Mouse (Mus musculus) MEL (cell line): ENCODE results near the gene AK157302. TPM values are rescaled to one million over a fixed set of nuclear protein-coding genes. Genes with fewer than 3 reads are reported as not detected.

ENCODE experiments used
- DNase-seq: peaks from one replicate; pipeline ENCODE4 v3.0.0; 2011; ENCODE audit warnings: low read depth, low spot score
- H3K27ac ChIP-seq: 2 replicates; pipeline ENCODE4 v1.5.1; 2012; ENCODE audit warnings: low read depth, mild to moderate bottlenecking, control low read depth, low read length, moderate library complexity; ENCODE audit not compliant: control insufficient read depth
- H3K27me3 ChIP-seq, 2 experiments: fragments of 150-350 bp in 1 of 2; sonication (generic) in 1 of 2; 2 replicates each; pipeline ENCODE4 v1.6.1; 2012; ENCODE audit warnings: low read length in 2 of 2, mild to moderate bottlenecking in 2 of 2, improper control_type of control experiment in 1 of 2, moderate library complexity in 1 of 2; ENCODE audit not compliant: insufficient read depth in 2 of 2, control insufficient read depth in 1 of 2
- H3K36me3 ChIP-seq, 2 experiments: 2 replicates each; pipeline ENCODE4 v1.6.1; 2012 to 2014; ENCODE audit warnings: low read length in 2 of 2, improper control_type of control experiment in 1 of 2, inconsistent platforms in 1 of 2, mild to moderate bottlenecking in 1 of 2; ENCODE audit not compliant: insufficient read depth in 2 of 2, control insufficient read depth in 1 of 2
- H3K4me1 ChIP-seq, 2 experiments: fragments of 150-350 bp in 1 of 2; sonication (generic) in 1 of 2; 2 replicates each; pipeline ENCODE4 v1.6.1; 2012; ENCODE audit warnings: low read length in 2 of 2, improper control_type of control experiment in 1 of 2, mild to moderate bottlenecking in 1 of 2; ENCODE audit not compliant: insufficient read depth in 2 of 2, control insufficient read depth in 1 of 2
- H3K4me3 ChIP-seq, 2 experiments: fragments of 150-350 bp in 1 of 2; sonication (generic) in 1 of 2; 2 replicates each; pipeline ENCODE4 v1.5.1; 2012; ENCODE audit warnings: low read depth in 2 of 2, low read length in 2 of 2, mild to moderate bottlenecking in 2 of 2, moderate library complexity in 2 of 2, control low read depth in 1 of 2, improper control_type of control experiment in 1 of 2; ENCODE audit not compliant: control insufficient read depth in 1 of 2, insufficient read depth in 1 of 2
- H3K79me2 ChIP-seq: 2 replicates; pipeline ENCODE4 v1.6.1; 2012; ENCODE audit warnings: mild to moderate bottlenecking, low read length, moderate library complexity; ENCODE audit not compliant: control insufficient read depth, poor library complexity, insufficient read depth
- H3K9ac ChIP-seq: 2 replicates; pipeline ENCODE4 v1.6.1; 2012; ENCODE audit warnings: low read depth, mild to moderate bottlenecking, control low read depth, low read length, moderate library complexity; ENCODE audit not compliant: control insufficient read depth, poor library complexity, severe bottlenecking
- H3K9me3 ChIP-seq: fragments of 150-350 bp; sonication (generic); replicated peaks from 2 replicates; pipeline ENCODE4 v1.6.1; 2012; ENCODE audit warnings: mild to moderate bottlenecking, low read length, improper control_type of control experiment, moderate library complexity; ENCODE audit not compliant: insufficient read depth
- BHLHE40 ChIP-seq: IDR thresholded peaks from 2 replicates; pipeline ENCODE4 v1.6.1; 2012; ENCODE audit warnings: low read depth, mild to moderate bottlenecking, inconsistent platforms, low read length, improper control_type of control experiment, borderline replicate concordance
- CHD1 ChIP-seq: IDR thresholded peaks from 2 replicates; pipeline ENCODE4 v1.6.1; 2012; ENCODE audit warnings: low read depth, mild to moderate bottlenecking, inconsistent platforms, low read length, improper control_type of control experiment
- CTCF ChIP-seq, 3 experiments: IDR thresholded peaks in 2 of 3; conservative IDR thresholded peaks in 1 of 3; 2 replicates each; pipeline ENCODE4 v1.5.1; 2011 to 2012; ENCODE audit warnings: low read length in 3 of 3, low read depth in 2 of 3, mild to moderate bottlenecking in 2 of 3, improper control_type of control experiment in 1 of 3, inconsistent platforms in 1 of 3, mixed read lengths in 1 of 3, moderate library complexity in 1 of 3; ENCODE audit not compliant: control insufficient read depth in 1 of 3, insufficient read depth in 1 of 3, poor library complexity in 1 of 3, severe bottlenecking in 1 of 3
- ELF1 ChIP-seq: IDR thresholded peaks from 2 replicates; pipeline ENCODE4 v1.6.1; 2014; ENCODE audit warnings: low read depth, mild to moderate bottlenecking, inconsistent platforms, low read length, improper control_type of control experiment, moderate library complexity
- ETS1 ChIP-seq: IDR thresholded peaks from 2 replicates; pipeline ENCODE4 v1.6.1; 2012; ENCODE audit warnings: low read depth, mild to moderate bottlenecking, inconsistent platforms, low read length, improper control_type of control experiment, moderate library complexity
- GATA1 ChIP-seq: IDR thresholded peaks from 2 replicates; pipeline ENCODE4 v1.6.1; 2011; ENCODE audit warnings: low read depth, low read length, improper control_type of control experiment
- JUND ChIP-seq: IDR thresholded peaks from 2 replicates; pipeline ENCODE4 v1.6.1; 2011; ENCODE audit warnings: low read depth, mild to moderate bottlenecking, improper control_type of control experiment, low read length
- MAFK ChIP-seq: IDR thresholded peaks from 2 replicates; pipeline ENCODE4 v1.6.1; 2011; ENCODE audit warnings: low read depth, mild to moderate bottlenecking, low read length, improper control_type of control experiment, borderline replicate concordance
- MXI1 ChIP-seq: IDR thresholded peaks from 2 replicates; pipeline ENCODE4 v1.6.1; 2011; ENCODE audit warnings: mild to moderate bottlenecking, low read depth, low read length, improper control_type of control experiment
- NELFE ChIP-seq: IDR thresholded peaks from 2 replicates; pipeline ENCODE4 v1.6.1; 2011; ENCODE audit warnings: low read depth, low read length, improper control_type of control experiment
- RAD21 ChIP-seq: IDR thresholded peaks from 2 replicates; pipeline ENCODE4 v1.6.1; 2011; ENCODE audit warnings: mild to moderate bottlenecking, low read depth, low read length, improper control_type of control experiment
- RCOR1 ChIP-seq: IDR thresholded peaks from 2 replicates; pipeline ENCODE4 v1.6.1; 2012; ENCODE audit warnings: low read depth, mild to moderate bottlenecking, inconsistent platforms, low read length, improper control_type of control experiment
- TCF12 ChIP-seq: IDR thresholded peaks from 2 replicates; pipeline ENCODE4 v1.6.1; 2014; ENCODE audit warnings: low read depth, mild to moderate bottlenecking, inconsistent platforms, low read length, improper control_type of control experiment, moderate library complexity
- USF1 ChIP-seq: IDR thresholded peaks from 2 replicates; pipeline ENCODE4 v1.6.1; 2014; ENCODE audit warnings: low read depth, mild to moderate bottlenecking, inconsistent platforms, low read length, improper control_type of control experiment, moderate library complexity
- USF2 ChIP-seq, 2 experiments: IDR thresholded peaks; 2 replicates each; pipeline ENCODE4 v1.6.1; 2011 to 2012; ENCODE audit warnings: improper control_type of control experiment in 2 of 2, low read length in 2 of 2, borderline replicate concordance in 1 of 2, inconsistent platforms in 1 of 2, low read depth in 1 of 2, mild to moderate bottlenecking in 1 of 2; ENCODE audit not compliant: insufficient read depth in 1 of 2
- ZC3H11A ChIP-seq: IDR thresholded peaks from 2 replicates; pipeline ENCODE4 v1.6.1; 2012; ENCODE audit warnings: low read depth, mild to moderate bottlenecking, inconsistent platforms, low read length, improper control_type of control experiment
- ZKSCAN1 ChIP-seq: IDR thresholded peaks from 2 replicates; pipeline ENCODE4 v1.6.1; 2012; ENCODE audit warnings: low read depth, mild to moderate bottlenecking, inconsistent platforms, low read length, improper control_type of control experiment, moderate library complexity
- ZNF384 ChIP-seq: IDR thresholded peaks from 2 replicates; pipeline ENCODE4 v1.6.1; 2012; ENCODE audit warnings: low read depth, mild to moderate bottlenecking, inconsistent platforms, low read length, improper control_type of control experiment
- polyA plus RNA-seq, 2 experiments: library from polyadenylated mRNA; stranded (reverse) in 1 of 2; unstranded in 1 of 2; fragments of >175 nt in 1 of 2; fragments of >200 nt in 1 of 2; gene quantifications; 2 replicates each; pipeline versions ENCODE4 v1.2.1 to v1.2.4; 2012; ENCODE audit warnings: low replicate concordance in 2 of 2, low read depth in 1 of 2; ENCODE audit not compliant: insufficient read length in 2 of 2, insufficient read depth in 1 of 2, missing spikeins in 1 of 2
- total RNA-seq: library from RNA; depleted of rRNA; stranded (reverse); fragments of 300-350 nt; gene quantifications from 2 replicates; pipeline ENCODE4 v1.2.3, GENCODE M21; 2012; rRNA removed

The AK157302 gene
- 0.50 TPM in 1 of 2 replicates, not detected in the other for total RNA-seq
- polyA plus RNA-seq = under 1 TPM in 1 of 2 experiments, not detected in 1; 0.10 TPM

DNA sequence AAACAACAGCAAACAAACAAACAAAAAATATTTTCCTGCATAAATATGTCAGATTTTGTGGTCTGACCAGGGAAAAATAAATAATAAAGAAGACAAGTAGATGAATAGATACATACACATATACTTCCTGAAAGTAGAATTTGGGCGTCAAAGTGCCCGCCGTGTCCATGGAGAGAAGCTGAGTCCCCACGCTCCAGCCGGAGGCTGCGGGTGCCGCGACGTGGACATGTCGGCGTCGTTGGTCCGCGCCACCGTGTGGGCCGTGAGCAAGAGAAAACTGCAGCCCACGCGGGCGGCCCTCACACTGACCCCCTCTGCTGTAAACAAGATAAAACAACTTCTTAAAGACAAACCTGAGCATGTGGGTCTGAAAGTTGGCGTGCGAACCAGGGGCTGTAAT lies at the start of gene AK157302:
TSS of gene AK157302 (plus strand) at position 144 of the 400 bp plus-strand sequence.
- Histone ChIP-seq H3K9me3 (no peaks in the 10 kb centered on the region), H3K9ac (no peak within 1 kb of the TSS), H3K27ac (no peak within 1 kb of the TSS), H3K79me2 (no peaks in the 10 kb centered on the region), H3K4me3 (no peak within 1 kb of the TSS), H3K4me1 (no peaks in the 10 kb centered on the region), H3K27me3 (peaks cover 0 to 3% of the 10 kb centered on the region in 2 experiments; a peak in 2 of 4 replicates), H3K36me3 (no peaks in the 10 kb centered on the region)
- no peak for DNase-seq
- TF ChIP-seq NELFE = no peak
- no peak for TF ChIP-seq JUND
- TF ChIP-seq ZC3H11A = no peak
- TF ChIP-seq RAD21 = no peak
- TF ChIP-seq ZKSCAN1 = no peak
- TF ChIP-seq TCF12 = no peak
- TF ChIP-seq ZNF384 = no peak
- TF ChIP-seq CTCF (IDR thresholded peaks at IDR 0.05 in 2 of 3, conservative IDR thresholded peaks at IDR 0.05 in 1 of 3; ENCODE audit: control insufficient read depth in 1 of 3, insufficient read depth in 1 of 3, low read depth in 2 of 3, low read length in 3 of 3, poor library complexity in 1 of 3, severe bottlenecking in 1 of 3) = no peak
- no peak for TF ChIP-seq BHLHE40
- TF ChIP-seq ETS1 = no peak
- TF ChIP-seq RCOR1 = no peak
- TF ChIP-seq CHD1 = no peak
- no peak for TF ChIP-seq GATA1
- no peak for TF ChIP-seq ELF1
- TF ChIP-seq MXI1 = no peak
- TF ChIP-seq USF2 (IDR thresholded peaks at IDR 0.05; ENCODE audit: borderline replicate concordance in 1 of 2, insufficient read depth in 1 of 2, low read depth in 1 of 2, low read length in 2 of 2) = no peak

DNA sequence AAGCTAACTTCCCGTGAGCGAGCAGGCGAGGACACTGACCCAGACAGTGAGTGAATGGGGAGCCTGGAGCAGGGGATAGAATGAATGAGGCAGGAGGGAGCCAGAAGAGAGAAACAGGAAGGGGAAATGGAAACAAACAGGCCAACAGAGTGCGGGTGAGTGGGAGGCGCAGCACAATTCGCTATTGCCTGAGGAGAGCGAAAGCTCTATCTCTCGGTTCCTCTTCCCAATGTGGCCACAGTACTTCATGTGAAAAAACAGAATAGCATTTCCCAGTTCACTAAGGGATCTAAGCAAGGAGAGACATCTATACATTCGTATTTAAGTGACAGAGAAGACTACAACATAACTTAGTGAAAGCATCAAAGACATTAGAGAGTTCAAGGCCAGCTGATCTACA lies 48.2 kb upstream of the AK157302 start:
- no peak for DNase-seq
- Histone ChIP-seq H3K9ac (no peak overlapping the region), H3K27me3 (no peaks in the 10 kb centered on the region), H3K27ac (no peak overlapping the region), H3K4me3 (no peak overlapping the region)
- no peak for TF ChIP-seq USF2 (IDR thresholded peaks at IDR 0.05; ENCODE audit: borderline replicate concordance in 1 of 2, insufficient read depth in 1 of 2, low read depth in 1 of 2, low read length in 2 of 2)
- no peak for TF ChIP-seq MAFK
- no peak for TF ChIP-seq USF1
- no peak for TF ChIP-seq ZC3H11A
- TF ChIP-seq, all 39 proteins: peak for 0
- no peaks in the 10 kb centered on the region for H3K79me2 ChIP-seq
- no peaks in the 10 kb centered on the region for H3K4me1 ChIP-seq
- H3K36me3 ChIP-seq = peaks cover 0 to 4% of the 10 kb centered on the region in 2 experiments; a peak in 1 of 4 replicates
- no peaks in the 10 kb centered on the region for H3K9me3 ChIP-seq
